Mouse (Mus musculus) liver, adult 2 months (tissue): ENCODE results near the gene Esrra. TPM values are rescaled to one million over a fixed set of nuclear protein-coding genes. Genes with fewer than 3 reads are reported as not detected.

Experiments used
- DNase-seq: peaks from one replicate; pipeline ENCODE4 v3.0.0-alpha.2; 2011; ENCODE audit warnings: low read depth, low spot score; ENCODE audit errors: extremely low read depth
- H3K27ac ChIP-seq: fragments of 200-500 bp; replicated peaks from 2 replicates; pipeline ENCODE4 v1.5.1; 2012; ENCODE audit warnings: low read depth, mild to moderate bottlenecking, control low read depth, inconsistent platforms, low read length; ENCODE audit not compliant: insufficient read depth
- H3K27me3 ChIP-seq: fragments of 200-500 bp; 2 replicates; pipeline ENCODE4 v1.6.1; 2012; ENCODE audit warnings: mild to moderate bottlenecking, moderate library complexity, low read length, inconsistent platforms; ENCODE audit not compliant: control insufficient read depth, insufficient read depth
- H3K36me3 ChIP-seq: fragments of 200-500 bp; 2 replicates; pipeline ENCODE4 v1.6.1; 2012; ENCODE audit warnings: low read length, inconsistent platforms; ENCODE audit not compliant: control insufficient read depth, insufficient read depth
- H3K4me1 ChIP-seq: fragments of 200-500 bp; 2 replicates; pipeline ENCODE4 v1.6.1; 2011; ENCODE audit warnings: low read length; ENCODE audit not compliant: control insufficient read depth, insufficient read depth
- H3K4me3 ChIP-seq: fragments of 200-500 bp; 2 replicates; pipeline ENCODE4 v1.5.1; 2011; ENCODE audit warnings: low read depth, mild to moderate bottlenecking, control low read depth, low read length, moderate library complexity; ENCODE audit not compliant: insufficient read depth
- H3K79me2 ChIP-seq: fragments of 200-500 bp; 2 replicates; pipeline ENCODE4 v1.6.1; 2012; ENCODE audit warnings: inconsistent platforms, mild to moderate bottlenecking, low read length, moderate library complexity; ENCODE audit not compliant: control insufficient read depth, insufficient read depth
- H3K9ac ChIP-seq: fragments of 200-500 bp; 2 replicates; pipeline ENCODE4 v1.6.1; 2012; ENCODE audit warnings: low read depth, mild to moderate bottlenecking, control low read depth, inconsistent platforms, low read length
- CTCF ChIP-seq: fragments of 200-500 bp; IDR thresholded peaks from 2 replicates; pipeline ENCODE4 v1.5.1; 2011; ENCODE audit warnings: low read depth, low read length, control low read depth
- POLR2A ChIP-seq: fragments of 200-500 bp; IDR thresholded peaks from 2 replicates; pipeline ENCODE4 v1.6.1; 2011; ENCODE audit warnings: low read length, control low read depth; ENCODE audit not compliant: insufficient read depth; ENCODE audit errors: extremely low read depth
- WGBS: fragments of 180-500 bp; shearing (Covaris S2); methylation state at CpG from one replicate; pipeline ENCODE4 v1.1.7; 2018; 5-methylcytosine and 5-hydroxymethylcytosine counted together
- polyA plus RNA-seq: library from polyadenylated mRNA; depleted of rRNA; stranded (reverse); fragments of >200 nt; gene quantifications from 2 replicates; pipeline ENCODE4 v1.2.3, GENCODE M21; 2012
- total RNA-seq: library from RNA; depleted of rRNA; stranded (reverse); fragments of >200 nt; gene quantifications from 2 replicates; pipeline ENCODE4 v1.2.3, GENCODE M21; 2014

The Esrra gene
- total and polyA plus RNA-seq, 2 experiments = 25.9 to 40.6 TPM

DNA sequence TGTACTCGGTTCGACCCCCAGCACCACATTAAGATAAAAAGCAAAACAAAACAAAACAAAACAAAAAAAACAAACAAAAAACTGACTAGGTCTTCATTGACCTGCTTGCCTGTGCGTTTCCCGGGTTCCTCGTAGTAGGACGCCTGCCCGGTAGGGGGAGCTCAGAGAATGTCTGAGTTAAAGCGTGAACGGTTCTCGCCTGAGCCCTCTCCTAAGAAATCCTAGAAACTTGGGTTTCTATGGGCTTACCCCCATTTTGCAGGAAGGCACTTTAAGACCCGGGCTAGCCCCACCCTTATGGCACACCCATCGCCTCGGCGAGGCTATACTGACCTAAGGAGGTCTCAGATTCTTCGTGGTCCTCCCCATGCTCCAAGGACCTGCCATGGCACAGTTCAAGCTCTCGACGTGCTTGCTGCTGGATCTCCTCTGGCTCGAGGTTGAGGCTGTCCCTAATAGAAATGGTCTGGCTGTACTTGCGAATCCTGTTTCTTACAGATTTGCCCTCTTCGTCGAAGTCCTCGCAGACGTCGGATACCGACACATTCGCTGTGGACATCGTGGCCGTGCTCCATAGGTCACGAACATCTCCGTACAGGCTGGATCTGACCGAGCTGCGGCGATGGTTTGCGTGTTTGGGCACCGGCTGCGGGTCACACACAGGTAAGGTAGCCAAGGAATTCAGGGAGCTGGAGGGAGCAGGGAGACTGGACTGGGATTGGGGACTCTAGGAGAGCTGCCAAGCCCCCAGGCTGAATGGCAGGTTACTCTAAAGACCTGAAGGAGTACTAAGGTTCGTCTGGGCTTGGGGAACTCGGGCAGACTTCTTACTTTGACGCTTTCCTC lies 3.1 kb upstream of the Esrra start:
- no peaks in the 10 kb centered on the region for H3K36me3 ChIP-seq
- WGBS = 4% methylated on average over 39 of the region's 39 CpGs
- H3K4me1 ChIP-seq = peaks cover 19% of the 10 kb centered on the region
- TF ChIP-seq CTCF (peak; percentile 89), POLR2A (no peak)
- DNase-seq = peak; percentile 65
- H3K9ac ChIP-seq = no peak overlapping the region; the same call in 1 of the 2 replicates
- H3K79me2 ChIP-seq = no peaks in the 10 kb centered on the region; the same call in 1 of the 2 replicates
- no peak overlapping the region for H3K4me3 ChIP-seq
- H3K27ac ChIP-seq = no peak overlapping the region
- no peaks in the 10 kb centered on the region for H3K27me3 ChIP-seq

DNA sequence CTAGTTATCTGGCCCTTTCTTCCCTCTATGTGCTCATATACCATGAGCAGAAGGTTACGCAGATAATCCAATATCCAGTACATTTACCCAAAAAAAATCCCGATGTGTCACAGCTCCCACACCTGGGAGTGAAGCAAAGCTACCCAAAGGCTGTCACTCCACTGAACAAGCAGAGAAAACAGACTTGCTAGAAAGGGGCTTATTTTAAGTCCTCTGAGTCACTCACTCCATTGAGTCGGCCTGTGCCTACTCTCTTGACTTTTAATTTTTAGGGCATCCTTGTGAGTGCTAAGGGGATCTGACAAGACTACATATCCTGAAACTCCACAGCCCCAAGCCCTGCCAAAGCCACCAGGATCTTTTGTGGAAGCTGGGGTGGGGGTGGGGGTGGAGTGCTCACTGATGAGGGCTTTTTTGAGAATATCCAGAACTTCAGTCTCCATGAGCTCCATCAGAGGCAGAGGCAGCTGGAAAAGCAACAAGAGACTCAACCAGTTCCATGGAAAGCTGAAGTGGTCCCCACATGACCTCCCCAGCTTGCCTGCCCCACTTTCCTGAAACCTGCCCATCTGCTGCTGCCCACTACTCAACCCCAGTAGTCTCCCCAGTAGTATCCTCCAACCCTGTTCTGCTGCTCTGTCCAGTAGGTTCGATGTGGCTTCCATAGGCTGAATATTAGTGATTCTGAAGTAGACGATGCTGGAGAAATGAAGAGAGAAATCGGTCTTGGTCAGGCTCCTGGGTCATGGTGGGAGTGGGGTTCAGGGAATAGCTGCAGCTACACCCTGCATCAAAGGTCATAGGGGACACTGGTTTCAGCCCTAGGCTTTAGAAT lies 1.5 kb upstream of the Esrra start:
- peaks cover 31% of the 10 kb centered on the region for H3K4me1 ChIP-seq
- no peak for DNase-seq
- H3K27me3 ChIP-seq = no peaks in the 10 kb centered on the region
- WGBS = 76% methylated on average over 6 of the region's 6 CpGs
- H3K9ac ChIP-seq = no peak overlapping the region; the same call in 1 of the 2 replicates
- TF ChIP-seq CTCF (no peak), POLR2A (no peak)
- H3K79me2 ChIP-seq = no peaks in the 10 kb centered on the region; the same call in 1 of the 2 replicates
- H3K4me3 ChIP-seq = no peak overlapping the region
- H3K27ac ChIP-seq = no peak overlapping the region
- H3K36me3 ChIP-seq = peaks cover 2% of the 10 kb centered on the region; the same call in 1 of the 2 replicates

DNA sequence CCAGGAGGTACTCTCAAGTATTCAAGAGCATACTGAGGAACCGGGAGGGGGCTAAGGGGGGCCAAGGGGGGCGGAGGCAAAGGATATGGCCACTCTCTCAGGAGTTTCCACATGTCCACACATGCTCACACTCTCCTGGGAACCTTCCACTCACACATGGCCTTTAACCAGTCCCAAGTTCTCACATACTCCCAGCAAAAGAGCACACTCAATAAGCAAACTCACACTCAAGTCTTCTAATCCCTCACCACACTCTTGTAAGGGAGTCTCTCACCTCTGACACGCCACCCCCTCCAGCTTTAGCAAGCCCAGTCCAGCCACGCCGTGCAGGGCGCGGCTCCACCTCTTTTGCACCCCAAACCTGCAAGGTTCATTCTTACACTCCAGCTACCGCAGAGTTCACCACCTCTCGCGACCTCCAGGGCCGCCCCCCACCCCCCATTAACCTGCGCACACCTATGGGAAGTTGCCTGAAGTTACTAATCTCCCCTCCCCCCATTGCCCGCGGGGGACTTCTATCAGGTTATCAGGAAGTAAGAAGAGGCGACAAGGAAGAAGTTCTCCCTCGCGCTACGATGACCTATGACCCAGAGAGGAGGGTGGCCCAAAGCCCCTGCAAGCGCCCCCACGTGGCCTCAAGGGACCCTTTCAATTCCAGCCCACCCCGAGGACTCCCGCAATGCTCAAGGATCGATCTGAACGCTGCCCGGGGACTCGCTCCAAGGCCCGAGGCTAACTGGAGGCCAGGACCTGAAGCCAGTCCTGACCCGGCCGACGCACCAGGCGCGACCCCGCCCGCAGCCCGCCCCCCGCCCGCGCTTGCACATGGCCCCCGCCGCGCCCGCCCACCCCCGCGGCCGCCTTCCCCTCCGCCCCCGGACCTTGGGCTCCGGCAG lies 624 bp downstream of the Esrra start:
- H3K4me3 ChIP-seq = peak overlapping the region; percentile 71
- H3K79me2 ChIP-seq = peaks cover 5% of the 10 kb centered on the region; the same call in 1 of the 2 replicates
- no peaks in the 10 kb centered on the region for H3K27me3 ChIP-seq
- DNase-seq = peak; percentile 62
- peak overlapping the region; percentile 70 for H3K27ac ChIP-seq
- H3K9ac ChIP-seq = peak overlapping the region; percentile 74
- peaks cover 36% of the 10 kb centered on the region for H3K4me1 ChIP-seq
- H3K36me3 ChIP-seq = peaks cover 2% of the 10 kb centered on the region; the same call in 1 of the 2 replicates
- TF ChIP-seq POLR2A (0 out of 2 replicates have a peak, but pooled peaks have one; percentile 42), CTCF (no peak)
- 1% methylated on average over 48 of the region's 48 CpGs for WGBS

GRCm38 (mm10) chr19:6919876-6920740 lies 1.5 kb downstream of the Esrra start:
- peaks cover 2% of the 10 kb centered on the region; the same call in 1 of the 2 replicates for H3K36me3 ChIP-seq
- DNase-seq = peak; percentile 74
- TF ChIP-seq POLR2A (no peak), CTCF (no peak)
- H3K27me3 ChIP-seq = no peaks in the 10 kb centered on the region
- H3K4me1 ChIP-seq = peaks cover 36% of the 10 kb centered on the region
- WGBS = 16% methylated on average over 8 of the region's 8 CpGs
- peak overlapping the region; percentile 74 for H3K9ac ChIP-seq
- peak overlapping the region; percentile 70 for H3K27ac ChIP-seq
- H3K4me3 ChIP-seq = peak overlapping the region; percentile 71
- H3K79me2 ChIP-seq = peaks cover 8% of the 10 kb centered on the region; the same call in 1 of the 2 replicates
